Mouse (Mus musculus) layer of hippocampus, adult 9-11 months (tissue): ENCODE measurements around the gene Pcdh15.

Experiments used
- DNase-seq: peaks from one replicate; pipeline ENCODE4 v3.0.0; 2022

Gene Pcdh15

DNA sequence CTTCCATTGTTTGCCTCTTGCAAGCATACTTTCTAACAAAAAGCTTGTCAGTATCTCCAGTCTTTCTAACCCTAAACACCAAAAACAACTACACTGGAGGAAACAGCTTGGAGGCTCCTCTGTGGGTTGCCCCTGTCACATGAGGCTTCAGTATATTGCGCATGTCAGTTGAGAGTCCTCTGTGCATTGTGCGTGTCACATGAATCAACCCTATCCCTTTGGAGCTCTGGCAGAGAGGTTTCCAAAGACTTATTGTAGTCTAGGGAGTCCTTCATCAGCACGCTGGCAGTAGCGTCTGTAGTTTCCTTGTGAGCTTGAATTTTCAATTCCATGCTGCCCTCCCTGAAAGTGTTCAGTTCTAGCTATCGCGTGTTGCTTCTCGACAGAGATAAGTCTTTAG lies 1236.3 kb downstream of the Pcdh15 start:
- DNase-seq = peak; percentile 5

DNA sequence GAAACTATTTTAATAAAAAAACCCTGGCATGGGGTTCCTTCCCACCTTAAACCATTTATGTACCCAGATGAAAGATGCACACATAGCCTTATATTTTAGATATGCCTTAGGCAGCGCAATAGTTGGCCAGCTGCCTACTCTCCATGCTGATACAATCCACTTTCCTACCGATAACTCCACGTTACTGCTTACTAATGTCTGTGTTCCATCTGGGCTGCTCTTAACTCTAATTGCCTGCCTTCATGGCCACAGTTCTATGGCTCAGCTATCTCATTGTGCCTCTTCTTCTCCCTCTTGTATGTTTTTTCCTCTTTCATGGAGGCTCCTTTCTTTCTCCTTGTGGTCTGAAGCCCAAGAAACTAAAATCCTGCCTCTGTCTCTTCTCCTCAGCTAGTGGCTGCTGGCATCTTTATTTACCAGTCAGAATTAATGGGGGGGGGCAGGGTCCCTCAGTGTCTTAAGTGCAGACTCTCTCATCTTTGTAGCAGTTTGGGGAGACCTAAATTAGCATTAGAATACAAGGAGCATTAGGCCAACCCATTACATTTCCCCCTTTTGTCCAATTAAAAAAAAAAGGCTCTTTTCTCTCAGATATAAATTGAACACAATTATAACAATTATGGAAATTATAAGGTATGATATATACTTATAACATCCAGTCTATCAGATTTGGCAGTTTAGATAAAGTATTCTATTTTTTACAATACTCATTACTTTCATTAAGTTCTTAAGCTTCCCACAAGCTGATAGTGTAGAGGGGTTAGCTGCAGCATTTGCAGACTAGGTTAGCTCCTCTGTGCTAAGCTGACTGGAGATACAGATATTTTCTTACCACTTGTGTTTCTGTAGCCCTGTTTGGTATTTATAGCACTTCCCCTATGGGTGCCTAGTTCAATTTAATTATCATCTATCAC lies 1240.4 kb downstream of the Pcdh15 start:
- no peak for DNase-seq

DNA sequence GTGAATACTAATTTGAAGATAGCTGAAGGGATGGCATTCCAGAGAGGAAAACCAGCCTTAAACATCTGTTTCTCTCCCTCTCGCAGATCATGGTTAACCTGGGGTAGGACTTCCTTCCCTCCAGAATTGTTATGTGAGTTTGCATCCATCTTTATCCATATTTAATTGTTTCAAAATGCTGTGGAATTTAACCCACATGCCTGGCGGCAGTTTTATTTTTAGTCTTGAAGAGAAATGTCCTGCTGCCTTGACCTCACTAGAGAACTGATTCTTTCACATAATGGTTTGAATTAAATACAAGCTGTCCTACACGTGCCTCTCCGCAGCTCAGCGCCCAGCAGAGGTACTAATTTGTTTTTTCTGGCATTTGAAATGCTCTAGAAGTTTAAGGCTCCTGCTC lies 1260.4 kb downstream of the Pcdh15 start:
- no peak for DNase-seq

DNA sequence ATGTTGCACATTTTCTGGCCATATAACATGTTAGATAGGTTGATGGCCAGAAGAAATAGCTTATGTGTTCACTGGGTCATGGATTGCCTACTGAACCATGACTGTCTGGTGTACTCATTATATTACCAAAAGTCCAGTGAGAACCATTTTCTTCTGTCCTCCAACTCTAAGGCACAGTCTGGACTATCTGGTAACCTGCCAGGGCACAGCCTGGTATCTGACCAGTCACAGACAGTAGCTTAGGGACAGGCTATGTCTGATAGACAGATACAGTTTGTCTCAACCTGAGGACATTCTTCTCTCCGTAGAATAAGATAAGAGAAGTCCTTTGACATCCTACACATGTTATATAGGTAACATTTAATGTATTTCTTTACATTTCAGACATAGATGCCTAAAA lies 1279.6 kb downstream of the Pcdh15 start:
- no peak for DNase-seq

DNA sequence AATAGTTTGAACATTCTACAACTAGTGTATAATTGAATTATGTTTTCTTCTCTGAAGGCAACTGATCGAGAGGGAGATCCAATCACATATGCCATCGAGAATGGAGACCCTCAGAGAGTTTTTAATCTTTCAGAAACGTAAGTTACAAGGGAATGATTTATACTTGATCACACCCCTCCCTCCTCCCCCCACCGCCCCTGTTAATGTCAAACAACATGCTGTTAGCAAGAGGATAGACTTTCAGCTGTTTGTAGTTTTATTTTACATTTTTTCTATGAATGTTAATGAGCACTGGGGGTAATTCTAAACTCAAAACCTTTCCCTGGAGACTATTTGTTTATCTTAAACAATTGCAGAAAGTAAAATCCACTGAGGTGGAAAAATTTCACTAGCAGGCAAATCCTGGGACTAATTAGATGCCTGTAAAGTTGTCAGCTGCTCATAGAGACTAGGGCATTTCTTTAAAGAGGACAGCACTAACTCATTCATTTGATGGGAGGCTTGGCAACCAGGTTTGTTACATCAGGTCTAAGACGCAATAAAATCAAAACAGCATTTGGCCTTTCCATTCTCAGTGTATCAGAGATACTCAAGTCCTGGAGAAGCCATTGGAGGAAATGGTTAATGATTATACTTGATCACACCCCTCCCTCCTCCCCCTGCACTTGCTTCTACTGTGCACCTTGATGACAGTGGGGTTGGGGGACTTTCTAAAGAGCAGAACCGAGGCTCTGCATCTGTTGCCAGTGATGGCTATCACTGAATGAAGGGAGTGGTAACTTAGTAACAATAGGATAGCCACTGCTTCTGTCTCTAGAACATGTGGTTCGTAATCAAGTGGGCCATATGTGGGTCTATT lies 1280.4 kb downstream of the Pcdh15 start:
- DNase-seq = no peak

DNA sequence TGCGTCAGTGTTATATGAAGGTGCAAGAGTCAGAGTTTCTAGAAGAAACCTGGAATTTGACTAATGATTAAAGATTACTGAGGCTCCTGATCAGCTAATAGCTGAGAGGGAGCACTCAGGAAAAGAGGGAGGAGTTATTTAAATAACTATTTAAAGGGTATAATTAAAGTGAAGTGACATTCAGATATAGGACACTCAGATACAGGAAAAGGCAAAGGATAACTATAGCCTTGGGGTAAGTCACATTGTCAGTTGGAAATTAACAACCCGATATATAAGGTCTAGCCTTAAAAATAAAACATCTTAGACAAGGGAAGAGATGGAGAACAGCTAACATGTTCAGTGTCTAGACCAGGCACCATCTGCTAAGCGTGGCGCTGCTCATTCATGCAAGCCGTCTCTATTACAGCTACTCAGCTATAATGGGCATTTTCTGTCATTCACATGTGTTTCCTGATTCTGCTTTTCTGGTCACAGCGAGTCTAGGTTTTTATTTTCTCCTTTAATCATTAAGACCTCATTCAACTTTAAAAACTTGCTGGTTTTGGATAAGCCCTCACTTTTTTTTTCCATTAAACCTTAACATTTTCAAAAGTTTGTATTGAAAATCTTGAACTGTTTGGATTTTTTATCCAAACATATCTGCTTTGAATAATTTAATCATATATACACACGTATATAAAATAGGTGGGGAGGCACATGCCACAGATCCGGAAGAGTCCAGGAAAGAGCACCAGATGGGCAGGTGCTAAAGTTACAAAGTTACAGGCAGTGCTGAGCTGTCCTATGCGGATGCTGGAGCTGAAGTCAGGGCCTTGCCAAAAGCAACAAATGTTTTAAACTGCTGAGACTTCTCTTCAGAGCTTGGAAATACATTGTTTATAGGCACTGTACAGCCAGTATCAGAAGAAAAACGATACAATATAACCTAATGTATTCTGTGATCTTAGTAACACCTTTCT lies 1288.7 kb downstream of the Pcdh15 start:
- DNase-seq = no peak

DNA sequence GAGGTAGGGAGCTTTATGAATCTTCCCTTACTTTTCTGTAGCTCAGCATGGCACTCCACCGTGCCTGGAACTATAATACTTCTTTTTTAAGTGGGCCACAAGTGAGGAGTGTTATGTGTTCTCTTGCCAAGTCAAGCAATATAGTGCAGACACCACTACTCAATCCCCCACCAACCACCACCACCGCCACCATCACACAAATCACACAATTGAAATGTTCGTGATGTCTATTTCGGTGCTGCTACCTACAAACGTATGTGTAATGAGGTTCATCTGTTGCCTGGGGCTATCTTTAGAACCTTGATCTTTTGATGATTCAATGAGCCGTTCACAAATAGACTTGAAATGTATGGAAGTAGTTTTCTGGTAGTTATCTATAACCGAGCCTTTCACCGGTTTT lies 1304.0 kb downstream of the Pcdh15 start:
- DNase-seq = peak; percentile 30

DNA sequence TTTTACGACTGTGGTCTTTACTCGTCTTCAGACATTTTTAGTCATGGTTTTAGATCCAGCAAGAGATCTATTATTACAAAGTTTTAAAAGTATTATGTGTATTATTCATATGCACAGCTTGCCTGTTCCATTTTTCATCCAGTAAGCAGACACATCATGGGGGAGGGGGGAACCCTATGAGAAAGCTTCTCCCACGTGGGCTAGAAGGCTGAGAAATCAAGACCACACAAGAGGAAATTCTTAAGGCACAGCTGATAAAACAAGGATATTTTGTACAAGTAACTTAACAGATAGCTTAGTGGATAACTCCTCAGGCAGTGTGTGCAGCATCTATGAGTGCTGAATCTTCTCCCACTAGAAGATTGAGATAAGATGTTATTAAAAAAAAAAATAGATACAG lies 1314.9 kb downstream of the Pcdh15 start:
- DNase-seq = peak; percentile 3

DNA sequence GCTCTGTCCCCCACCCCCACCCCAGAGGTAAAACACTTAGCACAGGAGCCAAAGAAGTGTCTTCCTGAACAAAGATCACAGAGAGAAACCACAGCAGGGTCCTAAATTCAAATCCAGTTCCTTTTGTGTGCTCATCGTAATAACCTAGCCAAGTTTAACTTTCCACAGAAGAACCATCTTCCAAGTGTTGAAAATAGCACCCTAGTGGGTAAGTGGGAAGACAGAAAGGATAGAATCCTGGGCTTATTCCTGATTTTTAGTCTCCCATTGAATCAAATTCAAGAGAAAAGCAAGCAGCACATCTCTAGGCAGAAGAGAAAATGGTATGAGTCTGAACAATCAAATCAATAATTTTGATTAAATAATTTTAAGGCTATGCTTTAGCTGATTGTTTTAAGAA lies 1315.8 kb downstream of the Pcdh15 start:
- DNase-seq = no peak

DNA sequence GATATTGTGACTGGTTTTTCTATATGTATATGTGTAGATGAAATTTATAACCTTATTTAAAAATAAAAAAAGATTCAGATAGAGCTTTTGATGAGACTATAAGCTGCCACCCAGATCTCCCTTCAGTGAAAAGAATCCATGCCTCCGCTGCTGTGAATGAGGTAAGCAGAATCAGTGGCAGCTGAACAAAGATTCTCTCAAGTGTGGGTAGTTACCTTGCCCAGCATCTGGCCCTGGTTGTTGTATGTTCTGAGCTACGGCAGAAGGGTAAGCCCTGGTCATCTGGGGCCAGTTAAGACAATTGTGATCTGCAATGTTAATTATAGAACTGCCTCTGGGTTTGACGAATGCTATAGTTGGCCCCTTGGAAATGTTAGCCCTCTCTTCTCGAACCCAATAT lies 1316.2 kb downstream of the Pcdh15 start:
- no peak for DNase-seq

DNA sequence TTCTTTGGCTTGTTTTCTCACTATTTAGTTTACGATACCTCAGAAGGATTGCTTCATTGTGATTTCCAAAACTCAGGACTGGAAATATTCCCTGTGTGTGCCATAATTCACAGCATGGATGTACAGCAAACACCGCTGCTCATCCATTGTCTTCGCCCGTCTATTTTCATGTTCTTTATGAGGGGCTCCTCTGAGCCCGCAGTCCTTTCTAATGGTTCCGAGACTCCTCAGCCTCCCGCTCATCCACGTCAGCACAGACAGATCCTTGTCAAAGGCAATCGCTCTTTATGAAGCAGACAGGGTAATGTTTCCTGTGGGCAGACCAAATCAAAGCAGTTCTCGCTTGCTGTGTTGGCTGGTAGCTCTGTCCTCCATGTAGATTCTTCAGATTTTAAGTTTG lies 1316.8 kb downstream of the Pcdh15 start:
- no peak for DNase-seq

DNA sequence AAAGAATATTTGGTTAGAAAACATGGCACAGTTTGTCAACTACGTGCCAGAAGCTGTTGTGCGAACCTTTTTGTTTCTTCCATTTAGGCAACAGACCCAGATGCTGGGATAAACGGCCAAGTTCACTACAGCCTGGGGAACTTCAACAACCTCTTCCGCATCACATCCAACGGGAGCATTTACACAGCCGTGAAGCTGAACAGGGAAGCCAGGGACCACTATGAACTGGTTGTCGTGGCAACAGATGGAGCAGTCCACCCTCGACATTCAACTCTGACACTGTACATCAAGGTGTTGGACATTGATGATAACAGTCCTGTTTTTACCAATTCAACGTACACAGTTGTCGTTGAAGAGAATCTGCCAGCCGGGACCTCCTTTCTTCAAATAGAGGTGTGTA lies 1350.9 kb downstream of the Pcdh15 start:
- no peak for DNase-seq

DNA sequence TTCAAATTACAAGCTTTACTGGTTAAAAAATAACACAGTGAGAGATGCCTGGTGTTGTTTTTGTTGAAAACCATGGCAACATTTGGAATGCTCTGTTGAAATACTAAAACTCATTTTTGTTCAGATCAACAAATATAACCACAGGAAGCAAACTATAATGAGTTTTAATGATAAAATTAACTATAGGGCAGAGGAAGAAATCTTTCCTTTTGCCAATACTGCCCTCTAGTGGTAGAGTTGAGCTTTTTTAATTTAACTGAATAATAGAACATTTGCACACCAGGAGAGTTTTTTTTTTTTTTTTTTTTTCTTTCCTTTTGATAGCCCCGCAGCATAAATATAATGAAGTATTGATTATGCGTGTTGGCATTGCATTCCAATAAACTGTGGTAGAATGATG lies 1364.8 kb downstream of the Pcdh15 start:
- no peak for DNase-seq

DNA sequence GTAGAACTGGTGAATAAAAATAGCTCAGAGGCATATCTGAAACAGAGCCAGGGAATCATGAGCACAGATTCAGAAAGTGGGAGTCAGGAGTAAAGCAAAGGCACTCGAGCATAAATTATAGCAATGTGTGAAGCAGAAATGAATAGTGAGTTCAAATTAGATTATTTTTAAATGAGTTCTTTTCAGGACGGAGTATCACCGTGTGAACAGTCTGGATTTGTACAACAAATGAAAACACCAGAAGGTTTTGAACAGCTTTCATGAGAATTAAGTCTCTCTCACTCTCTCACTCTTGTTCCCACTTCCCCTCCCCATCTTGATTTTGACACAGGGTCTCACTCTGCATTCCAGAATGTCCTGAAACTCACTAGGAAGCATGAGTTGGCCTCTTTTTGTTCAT lies 1381.6 kb downstream of the Pcdh15 start:
- DNase-seq = peak; percentile 8

DNA sequence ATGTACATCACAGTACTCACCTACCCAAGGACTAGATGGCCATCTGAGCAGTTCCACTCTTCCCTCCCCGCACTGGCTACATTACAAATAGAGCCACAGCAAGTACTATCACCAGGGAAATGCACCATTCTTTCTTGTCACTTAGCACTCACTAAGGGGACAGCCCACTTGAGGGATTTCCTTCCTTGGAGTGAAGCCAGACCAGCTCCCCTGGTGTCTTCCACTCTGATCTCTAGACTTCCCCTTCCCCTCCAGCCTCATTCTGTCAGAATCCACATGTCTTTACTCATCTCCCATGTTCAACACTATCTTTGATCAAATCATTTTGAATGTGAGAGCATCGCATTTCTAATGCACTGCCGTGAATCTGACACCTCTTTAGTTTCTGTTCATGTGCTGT lies 1413.2 kb downstream of the Pcdh15 start:
- no peak for DNase-seq

DNA sequence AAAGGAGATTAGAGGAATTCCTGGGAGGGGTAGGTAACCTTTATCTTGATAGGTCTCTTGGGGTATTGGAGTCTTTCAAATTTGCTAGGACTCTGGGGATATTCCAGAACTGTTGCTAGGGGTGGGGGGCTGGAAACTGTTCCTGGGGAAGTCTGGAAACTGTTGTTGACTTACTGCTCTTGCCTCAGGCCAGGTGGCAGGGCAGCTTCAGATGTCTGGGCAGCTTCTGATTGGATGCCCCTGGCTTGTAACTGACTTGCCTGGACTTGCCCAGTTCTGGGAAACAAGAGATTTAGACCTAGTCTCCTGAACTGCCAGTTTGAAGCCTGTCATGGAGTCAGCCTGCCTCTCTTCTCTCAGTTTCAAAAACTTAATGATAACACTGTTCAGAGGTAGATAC lies 1414.6 kb downstream of the Pcdh15 start:
- DNase-seq = no peak

DNA sequence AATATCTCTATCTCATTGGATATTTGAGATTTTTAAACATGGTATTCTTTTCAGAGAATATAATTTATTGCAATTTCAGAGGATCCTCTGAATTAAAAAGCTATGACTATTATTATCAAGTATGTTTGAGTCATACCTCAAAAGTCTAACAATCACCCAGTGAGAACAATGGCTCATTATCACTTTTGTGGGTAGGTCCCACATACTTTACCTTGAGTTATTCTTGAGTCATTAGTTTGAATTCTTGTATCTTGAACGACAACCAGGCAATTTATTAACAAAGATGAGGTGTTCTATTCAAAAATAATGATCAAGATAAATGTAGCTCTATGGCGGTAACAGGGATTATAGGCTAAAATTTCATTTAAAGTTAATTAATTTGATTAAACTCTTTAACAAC lies 1439.2 kb downstream of the Pcdh15 start:
- no peak for DNase-seq

DNA sequence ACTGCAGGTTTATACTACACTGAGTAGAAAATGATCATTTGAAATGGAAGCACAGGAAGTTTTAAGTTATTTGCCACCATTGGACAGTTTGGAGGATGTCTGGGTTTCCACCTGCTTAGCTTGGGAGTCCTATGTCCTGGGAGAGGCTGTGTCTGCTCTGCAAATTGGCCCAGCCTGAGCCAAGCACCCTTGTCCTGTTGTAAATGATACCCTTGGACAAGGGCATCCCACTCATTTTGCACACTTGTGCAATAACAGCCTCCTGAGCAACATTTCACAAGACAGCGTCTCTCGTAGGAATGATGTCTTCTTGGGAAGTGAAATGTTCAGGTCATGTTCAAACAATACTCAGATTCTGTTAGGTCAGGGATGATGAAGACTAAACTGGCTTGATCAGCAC lies 1456.2 kb downstream of the Pcdh15 start:
- DNase-seq = no peak

DNA sequence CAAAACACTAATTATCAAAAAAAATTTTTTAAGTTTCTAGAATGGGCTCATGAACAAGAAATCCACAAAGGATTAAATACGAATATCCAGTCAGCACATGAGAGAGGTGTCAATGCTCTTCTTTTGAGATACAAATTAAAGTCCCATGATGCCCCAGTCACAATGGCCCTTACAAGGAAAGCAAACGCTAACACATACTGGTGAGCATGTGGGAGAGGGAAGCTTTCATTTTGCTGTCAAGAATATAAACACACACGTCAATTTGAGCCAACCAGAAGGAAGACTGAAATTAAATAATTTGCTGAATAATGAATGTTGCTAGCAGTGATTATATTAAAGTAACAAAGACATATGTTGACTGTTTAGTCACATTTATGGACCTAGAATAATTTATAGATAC lies 1470.5 kb downstream of the Pcdh15 start:
- no peak for DNase-seq

DNA sequence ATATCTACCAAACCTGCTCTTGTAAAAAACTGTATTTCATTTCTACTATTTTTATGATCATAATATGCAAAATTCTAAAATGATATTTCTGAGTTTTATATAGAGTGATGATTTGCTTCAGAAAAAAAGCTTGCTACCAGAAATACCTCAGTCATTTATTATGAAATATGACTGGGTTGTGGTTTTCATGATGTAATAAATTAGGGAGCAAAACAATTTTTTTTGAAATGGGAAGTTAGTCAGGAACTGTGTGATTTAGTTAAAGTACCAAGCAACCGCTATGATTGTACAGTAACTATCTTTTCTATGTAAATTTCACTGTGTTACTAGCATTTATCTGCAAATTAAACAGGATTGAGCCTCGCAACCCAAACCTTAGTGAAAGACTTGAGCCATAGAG lies 1480.8 kb downstream of the Pcdh15 start:
- no peak for DNase-seq

DNA sequence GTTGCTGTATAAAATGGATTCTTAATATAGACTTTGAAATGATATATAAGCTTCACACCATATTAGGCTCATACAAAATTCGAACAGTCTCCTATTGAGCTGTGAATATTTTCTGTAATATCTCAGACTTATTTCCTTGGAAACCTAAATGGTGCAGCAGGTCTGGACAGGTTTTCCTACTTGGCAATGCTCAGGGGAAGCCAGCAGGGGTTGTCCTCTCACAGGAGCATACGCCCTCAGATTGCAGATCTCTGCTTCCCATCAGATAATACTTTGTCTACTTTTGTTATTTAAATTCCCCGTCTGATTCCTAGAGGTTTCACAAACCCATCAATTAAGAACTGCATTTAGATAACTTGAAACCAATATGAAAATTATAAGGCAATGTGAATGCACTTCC lies 1492.7 kb downstream of the Pcdh15 start:
- DNase-seq = no peak

DNA sequence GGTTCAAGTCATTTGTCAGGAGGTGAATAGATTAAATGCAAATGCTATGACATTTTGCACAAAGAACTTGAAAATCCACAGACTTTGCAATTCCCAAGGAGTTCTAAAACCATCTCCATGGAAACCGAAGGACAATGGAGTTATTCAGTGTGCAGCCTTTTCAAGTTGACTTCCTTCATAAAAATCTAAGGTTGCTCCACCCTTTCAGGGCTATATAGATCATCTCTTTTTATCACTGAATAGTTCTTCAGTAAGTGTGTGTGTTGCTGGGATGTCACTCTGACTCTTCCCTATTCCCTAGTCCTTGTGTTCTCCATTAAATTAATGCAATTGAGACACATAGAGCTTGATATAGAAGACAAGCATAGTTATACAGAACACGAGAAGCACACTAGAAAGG lies 1508.5 kb downstream of the Pcdh15 start:
- DNase-seq = no peak

DNA sequence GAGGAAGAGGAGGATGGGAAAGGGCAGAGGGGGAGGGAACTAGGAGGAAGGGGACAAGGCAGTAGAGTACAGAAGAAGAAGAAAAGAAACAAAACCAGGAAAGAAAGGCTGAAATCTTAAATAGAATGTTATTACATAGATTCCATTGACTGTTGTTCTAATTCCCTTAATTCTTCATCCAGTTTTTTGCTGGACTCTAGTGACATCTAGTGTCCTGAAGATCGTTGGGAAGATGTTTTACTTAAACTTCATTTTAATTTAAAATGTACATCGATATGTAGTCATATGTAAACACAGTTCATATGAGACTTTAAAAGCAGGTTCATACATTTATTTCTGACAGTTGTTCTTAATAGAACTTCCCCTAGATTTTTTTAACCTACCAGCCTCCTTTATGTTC lies 1522.7 kb downstream of the Pcdh15 start:
- no peak for DNase-seq
